Mouse (Mus musculus): Measurements from ENCODE around the gene Ptprm. TPM values are rescaled to one million over a fixed set of nuclear protein-coding genes. Genes with fewer than 3 reads are reported as not detected.
A peak's percentile ranks its signal among the peaks of the same experiment; 100 is the strongest.

Gene Ptprm
- polyA plus RNA-seq, 1 experiment from 2014 or later, result 17.7 TPM

DNA sequence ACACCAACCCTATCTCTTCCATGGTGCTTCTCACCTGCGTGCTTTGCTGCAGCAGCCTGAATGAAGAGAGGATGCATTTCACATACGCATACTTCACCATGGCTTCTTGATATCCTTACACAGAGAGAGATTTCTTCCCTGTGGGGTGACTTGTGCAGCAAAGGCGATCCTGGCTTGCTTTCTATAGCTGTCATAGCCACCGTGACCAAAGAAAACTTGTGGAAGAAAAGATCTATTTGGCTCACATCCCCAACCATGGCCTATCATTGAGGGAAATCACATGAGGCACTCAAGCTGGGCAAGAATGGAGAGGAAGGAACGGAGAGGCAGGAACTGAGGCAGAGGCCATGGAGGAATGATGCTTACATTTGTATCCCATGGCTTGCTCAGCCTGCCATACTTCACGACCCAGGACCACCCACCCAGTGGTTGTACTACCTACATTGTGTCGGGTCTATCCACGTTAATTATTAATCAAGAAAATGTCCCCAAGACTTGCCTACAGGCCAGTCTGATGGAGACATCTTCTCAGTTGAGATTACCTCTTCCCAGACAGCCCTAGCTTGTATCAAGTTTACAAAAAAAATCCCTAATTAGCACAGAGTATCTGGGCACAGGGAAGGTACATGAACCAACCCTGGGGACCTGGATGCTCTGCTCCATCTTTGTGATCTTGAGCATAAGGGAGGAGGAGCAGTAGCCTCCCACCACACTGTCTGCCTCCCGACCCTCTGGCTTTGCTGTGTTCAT is 641.6 kb downstream of the Ptprm start:
- no peak overlapping the region for H3K27ac ChIP-seq
- no peak overlapping the region for H3K4me3 ChIP-seq
- H3K4me2 ChIP-seq, result no peak overlapping the region
- no peaks in the 10 kb centered on the region for H3K36me3 ChIP-seq
- ATAC-seq (ENCODE audit: insufficient number of reproducible peaks, low FRiP score, low TSS enrichment, low read depth), result no peak
- WGBS, result 90% methylated on average over 9 of the region's 9 CpGs
- no peaks in the 10 kb centered on the region for H3K27me3 ChIP-seq
- H3K4me1 ChIP-seq, result peaks cover 13% of the 10 kb centered on the region
- H3K9ac ChIP-seq, result no peak overlapping the region
- no peaks in the 10 kb centered on the region for H3K9me3 ChIP-seq

DNA sequence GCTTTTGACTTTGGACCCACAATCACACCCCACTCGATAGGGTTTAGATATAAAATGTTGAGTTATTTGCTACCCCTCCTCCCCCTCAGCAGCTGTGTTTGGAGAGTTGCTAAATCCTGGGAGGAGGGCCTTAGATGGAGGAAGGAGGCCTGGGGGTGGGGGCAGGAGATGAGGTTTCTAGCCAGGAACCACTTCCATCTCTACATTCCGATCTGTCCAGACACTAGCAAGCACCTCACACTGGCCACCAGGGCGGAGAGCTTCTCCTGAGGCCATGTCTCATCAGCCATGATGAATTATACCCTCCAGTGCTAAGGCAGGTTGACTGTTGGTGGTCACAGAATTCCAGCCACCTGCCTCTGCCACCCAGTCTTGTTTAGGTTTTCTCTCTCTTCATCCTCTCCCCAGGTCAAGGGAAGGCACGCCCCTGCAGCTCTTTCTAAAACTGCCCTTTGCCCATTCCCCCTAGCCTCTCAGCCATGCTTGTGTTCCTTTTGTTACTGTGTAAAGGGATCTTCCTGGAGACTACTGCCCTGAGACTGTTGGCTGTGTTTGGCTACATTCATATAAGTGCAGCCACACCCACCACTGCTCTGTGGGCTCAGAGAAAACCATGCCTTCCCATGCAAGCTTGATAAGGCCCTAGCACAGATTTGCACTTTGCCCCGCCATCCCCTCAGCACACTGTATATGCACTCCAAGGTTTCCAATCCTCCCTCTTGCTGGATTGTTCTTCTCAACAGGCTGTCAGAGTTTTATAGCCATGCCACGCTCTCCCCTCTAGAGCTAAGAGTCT is 642.8 kb downstream of the Ptprm start:
- WGBS, result 70% methylated on average over 6 of the region's 6 CpGs
- Histone ChIP-seq H3K27me3 (no peaks in the 10 kb centered on the region), H3K27ac (no peak overlapping the region), H3K4me2 (no peak overlapping the region), H3K4me3 (no peak overlapping the region), H3K36me3 (no peaks in the 10 kb centered on the region), H3K9me3 (no peaks in the 10 kb centered on the region), H3K9ac (no peak overlapping the region), H3K4me1 (peaks cover 13% of the 10 kb centered on the region)
- no peak for ATAC-seq (ENCODE audit: insufficient number of reproducible peaks, low FRiP score, low TSS enrichment, low read depth)

DNA sequence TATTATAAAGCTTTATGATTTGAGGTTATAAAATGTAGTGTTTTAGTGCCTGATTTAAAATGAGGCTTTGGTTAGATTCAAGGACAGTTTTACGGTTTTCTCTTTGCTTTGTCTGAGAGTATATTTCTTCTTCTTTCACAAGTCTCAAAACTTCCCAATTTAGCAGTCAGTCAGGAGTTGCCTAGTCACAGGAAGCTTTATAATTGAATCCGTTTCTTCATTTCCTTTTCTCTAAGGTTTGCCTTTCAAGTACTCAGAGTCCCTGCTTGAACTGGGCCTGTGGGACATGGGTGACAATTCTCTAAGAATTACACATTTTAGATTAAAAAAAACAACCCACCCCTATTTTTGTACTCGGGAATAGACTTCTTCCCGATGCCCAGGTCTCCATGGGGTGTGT is 643.7 kb downstream of the Ptprm start:
- Histone ChIP-seq H3K9ac (no peak overlapping the region), H3K36me3 (no peaks in the 10 kb centered on the region), H3K4me2 (no peak overlapping the region), H3K4me1 (peaks cover 13% of the 10 kb centered on the region), H3K27me3 (no peaks in the 10 kb centered on the region), H3K27ac (no peak overlapping the region), H3K9me3 (no peaks in the 10 kb centered on the region), H3K4me3 (no peak overlapping the region)
- ATAC-seq (ENCODE audit: insufficient number of reproducible peaks, low FRiP score, low TSS enrichment, low read depth), result no peak
- WGBS, result 33% methylated on average over 4 of the region's 4 CpGs

DNA sequence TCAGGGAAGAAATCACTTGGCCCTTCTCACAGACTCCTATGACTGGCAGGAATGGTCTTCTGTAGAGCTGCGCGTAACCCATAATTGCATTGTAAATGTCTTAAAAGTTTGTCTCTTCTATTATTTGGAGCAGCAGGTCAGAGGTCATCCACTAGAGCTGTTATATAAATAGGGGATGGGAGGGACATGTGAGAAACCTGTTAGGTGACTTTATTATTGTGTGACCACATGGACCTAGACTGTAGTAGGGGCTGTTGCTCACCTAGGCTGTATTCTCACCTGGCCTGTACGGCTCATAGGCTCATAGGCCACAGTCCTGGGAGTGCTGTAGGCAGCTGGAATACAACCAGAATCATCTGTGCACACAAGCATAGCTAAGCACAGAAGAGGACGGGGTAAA is 645.5 kb downstream of the Ptprm start:
- WGBS, result 87% methylated on average over 4 of the region's 4 CpGs

DNA sequence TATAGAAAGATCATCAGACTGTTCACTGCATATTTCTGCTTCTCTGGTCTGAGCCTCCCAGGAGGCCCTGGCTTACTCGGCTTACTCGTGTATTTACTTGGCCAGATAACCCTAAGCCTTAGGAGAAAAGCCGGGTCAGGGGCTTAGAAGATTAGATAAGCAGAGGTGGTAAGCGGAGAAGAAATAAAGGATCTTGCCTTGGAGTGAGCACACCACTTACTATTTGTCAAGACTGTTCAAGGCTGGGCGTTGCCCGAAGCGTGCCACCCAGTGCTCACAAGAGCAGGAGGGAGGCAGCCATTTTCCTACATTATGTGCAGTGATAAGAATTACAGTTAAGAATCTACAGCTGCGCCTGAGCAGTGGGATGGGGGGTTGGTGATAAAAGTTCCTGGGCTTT is 646.6 kb downstream of the Ptprm start:
- Histone ChIP-seq H3K9ac (no peak overlapping the region), H3K4me3 (no peak overlapping the region), H3K4me2 (no peak overlapping the region), H3K36me3 (no peaks in the 10 kb centered on the region), H3K27ac (no peak overlapping the region), H3K27me3 (no peaks in the 10 kb centered on the region), H3K4me1 (peaks cover 14% of the 10 kb centered on the region), H3K9me3 (no peaks in the 10 kb centered on the region)
- WGBS, result 75% methylated on average over 8 of the region's 8 CpGs
- ATAC-seq (ENCODE audit: insufficient number of reproducible peaks, low FRiP score, low TSS enrichment, low read depth), result no peak

More for the DNA sequence above, 645.5 kb downstream of the Ptprm start:
- Histone ChIP-seq H3K9ac (no peak overlapping the region), H3K4me1 (peaks cover 13% of the 10 kb centered on the region), H3K4me3 (no peak overlapping the region), H3K4me2 (no peak overlapping the region), H3K9me3 (no peaks in the 10 kb centered on the region), H3K36me3 (no peaks in the 10 kb centered on the region), H3K27ac (no peak overlapping the region), H3K27me3 (no peaks in the 10 kb centered on the region)
- no peak for ATAC-seq (ENCODE audit: insufficient number of reproducible peaks, low FRiP score, low TSS enrichment, low read depth)

- 32% methylated on average over 11 of the region's 11 CpGs for WGBS
- H3K36me3 ChIP-seq, result no peaks in the 10 kb centered on the region
- no peak overlapping the region for H3K4me3 ChIP-seq
- H3K4me1 ChIP-seq, result peaks cover 19% of the 10 kb centered on the region
- H3K27me3 ChIP-seq, result no peaks in the 10 kb centered on the region
- no peak overlapping the region for H3K4me2 ChIP-seq
- no peaks in the 10 kb centered on the region for H3K9me3 ChIP-seq
- no peak for ATAC-seq (ENCODE audit: insufficient number of reproducible peaks, low FRiP score, low TSS enrichment, low read depth)
- no peak overlapping the region for H3K27ac ChIP-seq
- H3K9ac ChIP-seq, result no peak overlapping the region
Observed at GRCm38 (mm10) chr17:66701358-66702184, 652.7 kb downstream of the Ptprm start.

DNA sequence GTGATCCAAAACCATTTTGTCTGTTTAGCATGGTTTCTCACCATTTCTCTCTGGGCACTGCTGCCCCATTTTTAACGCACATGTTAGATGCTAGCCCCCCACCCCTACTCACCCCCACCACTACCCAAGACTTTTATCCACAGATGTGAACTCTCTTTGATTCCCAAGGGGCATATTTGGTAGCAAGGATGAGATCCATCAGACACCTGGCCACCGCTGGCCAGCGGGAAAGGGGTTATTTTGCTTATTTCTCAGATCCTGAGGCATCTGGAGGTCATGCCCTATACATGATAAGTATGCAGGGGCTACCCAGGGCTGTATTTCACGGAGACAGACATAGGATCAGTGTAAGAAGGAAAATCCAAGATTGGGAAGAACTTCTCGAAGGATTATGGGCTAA is 654.4 kb downstream of the Ptprm start:
- Histone ChIP-seq H3K27ac (no peak overlapping the region), H3K4me2 (no peak overlapping the region), H3K36me3 (no peaks in the 10 kb centered on the region), H3K9me3 (no peaks in the 10 kb centered on the region), H3K27me3 (no peaks in the 10 kb centered on the region), H3K4me1 (peaks cover 20% of the 10 kb centered on the region), H3K9ac (no peak overlapping the region), H3K4me3 (no peak overlapping the region)
- 67% methylated on average over 5 of the region's 5 CpGs for WGBS
- no peak for ATAC-seq (ENCODE audit: insufficient number of reproducible peaks, low FRiP score, low TSS enrichment, low read depth)

GRCm38 (mm10) chr17:66697650-66698049 is 656.6 kb downstream of the Ptprm start:
- no peak overlapping the region for H3K9ac ChIP-seq
- peak overlapping the region; percentile 59; the same call in 1 of the 2 replicates for H3K27ac ChIP-seq
- 65% methylated on average over 12 of the region's 12 CpGs for WGBS
- H3K4me1 ChIP-seq, result peaks cover 34% of the 10 kb centered on the region
- no peak overlapping the region for H3K4me2 ChIP-seq
- H3K27me3 ChIP-seq, result no peaks in the 10 kb centered on the region
- no peaks in the 10 kb centered on the region for H3K36me3 ChIP-seq
- H3K4me3 ChIP-seq, result no peak overlapping the region
- no peaks in the 10 kb centered on the region for H3K9me3 ChIP-seq
- no peak for ATAC-seq (ENCODE audit: insufficient number of reproducible peaks, low FRiP score, low TSS enrichment, low read depth)

DNA sequence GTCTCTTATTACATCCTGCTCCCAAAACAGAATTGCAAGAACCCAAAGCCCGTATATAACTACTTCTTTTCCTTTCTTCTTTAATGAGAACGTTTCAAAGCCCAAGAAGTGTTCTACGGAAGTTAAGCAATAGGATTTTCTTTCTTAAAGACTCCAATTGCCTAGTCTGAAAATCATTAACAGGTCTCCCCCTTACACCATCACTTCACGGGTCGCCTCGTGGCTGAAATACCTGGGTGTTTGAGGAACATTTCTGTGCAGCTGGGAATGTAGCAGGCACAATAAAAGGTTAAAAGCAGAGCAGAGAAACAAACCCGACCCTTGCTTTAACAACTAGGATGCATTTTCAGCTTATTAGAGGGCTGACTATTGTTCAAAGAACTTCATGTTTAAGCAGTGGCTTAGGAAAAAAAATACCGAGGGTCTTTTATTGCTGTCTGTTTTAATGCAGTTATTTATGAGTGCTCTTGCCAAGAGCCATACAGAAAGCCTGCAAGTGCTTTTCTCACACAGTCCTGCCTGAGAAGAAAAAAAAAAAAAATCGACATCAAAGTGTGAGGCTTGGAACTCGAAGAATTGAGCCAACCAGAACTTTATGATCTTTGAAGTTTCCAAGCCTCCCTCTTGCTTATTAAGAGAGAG is 657.6 kb downstream of the Ptprm start:
- Histone ChIP-seq H3K9me3 (no peaks in the 10 kb centered on the region), H3K4me3 (no peak overlapping the region), H3K4me2 (no peak overlapping the region), H3K36me3 (no peaks in the 10 kb centered on the region), H3K9ac (no peak overlapping the region), H3K4me1 (peaks cover 25% of the 10 kb centered on the region), H3K27me3 (no peaks in the 10 kb centered on the region), H3K27ac (no peak overlapping the region)
- WGBS, result 11% methylated on average over 10 of the region's 10 CpGs
- peak; percentile 50; the same call in 1 of the 2 replicates for ATAC-seq (ENCODE audit: insufficient number of reproducible peaks, low FRiP score, low TSS enrichment, low read depth)

GRCm38 (mm10) chr17:66694326-66694725 is 659.9 kb downstream of the Ptprm start:
- H3K9me3 ChIP-seq, result no peaks in the 10 kb centered on the region
- peak overlapping the region; percentile 27; the same call in 1 of the 2 replicates for H3K27ac ChIP-seq
- H3K36me3 ChIP-seq, result peaks cover 6% of the 10 kb centered on the region; the same call in 1 of the 2 replicates
- H3K27me3 ChIP-seq, result no peaks in the 10 kb centered on the region
- no peak for ATAC-seq (ENCODE audit: insufficient number of reproducible peaks, low FRiP score, low TSS enrichment, low read depth)
- peaks cover 22% of the 10 kb centered on the region for H3K4me1 ChIP-seq
- 43% methylated on average over 4 of the region's 4 CpGs for WGBS
- H3K4me3 ChIP-seq, result no peak overlapping the region
- no peak overlapping the region for H3K9ac ChIP-seq
- H3K4me2 ChIP-seq, result no peak overlapping the region

DNA sequence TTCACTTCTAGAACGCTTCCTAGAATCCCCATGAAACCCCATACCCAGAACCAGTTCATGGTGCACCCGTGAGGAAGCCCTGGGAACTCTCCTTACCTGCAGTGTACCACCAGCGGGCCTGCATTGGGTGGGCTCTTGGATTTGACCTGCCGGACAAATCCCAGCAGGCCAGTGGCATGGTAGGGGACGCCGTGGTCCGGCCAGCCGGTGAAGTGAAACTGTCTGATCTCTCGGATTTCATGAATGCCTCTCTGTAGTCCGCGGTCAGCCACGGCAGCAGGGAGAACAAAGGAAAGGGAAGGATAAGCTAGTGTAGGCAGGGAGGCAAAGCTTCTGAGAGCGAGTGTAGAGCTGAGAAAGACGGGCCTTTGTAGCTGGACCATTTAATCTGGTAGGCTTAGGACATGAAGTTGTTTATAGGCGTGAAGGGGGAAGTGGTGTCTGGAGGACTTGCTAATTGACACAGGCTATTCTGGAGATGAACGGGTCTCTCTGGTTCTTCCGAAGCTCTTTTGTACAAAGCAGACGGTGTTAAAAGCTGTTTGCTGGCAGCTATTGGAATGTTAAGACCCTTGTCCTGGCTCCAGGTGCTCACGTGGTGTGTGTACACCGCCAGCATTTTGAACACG is 660.5 kb downstream of the Ptprm start:
- no peak overlapping the region for H3K4me3 ChIP-seq
- H3K4me2 ChIP-seq, result 0 out of 2 replicates have a peak overlapping the region, but pooled peaks have one; percentile 1
- ATAC-seq (ENCODE audit: insufficient number of reproducible peaks, low FRiP score, low TSS enrichment, low read depth), result no peak; the same call in 1 of the 2 replicates
- H3K4me1 ChIP-seq, result peaks cover 22% of the 10 kb centered on the region
- no peak overlapping the region for H3K9ac ChIP-seq
- H3K9me3 ChIP-seq, result no peaks in the 10 kb centered on the region
- WGBS, result 42% methylated on average over 21 of the region's 21 CpGs
- 0 out of 2 replicates have a peak overlapping the region, but pooled peaks have one; percentile 18 for H3K27ac ChIP-seq
- no peaks in the 10 kb centered on the region for H3K27me3 ChIP-seq
- H3K36me3 ChIP-seq, result peaks cover 11% of the 10 kb centered on the region
